Mouse (Mus musculus): ENCODE data around the gene Gzmm.

The Gzmm gene

GRCm38 (mm10) chr10:79688720-79689119 is at the start of gene Gzmm:
TSS of gene Gzmm (plus strand) at chr10:79689020.
- DNase-seq (ENCODE audit: low spot score in 2 of 2) = no peak

- no peak for DNase-seq (ENCODE audit: low spot score in 2 of 2)
Measured at GRCm38 (mm10) chr10:79645711-79646110, 43.1 kb upstream of the Gzmm start, which contains the start of gene Odf3l2. TSS of gene Odf3l2 (minus strand) at chr10:79645738.

GRCm38 (mm10) chr10:79649070-79649751 is 39.6 kb upstream of the Gzmm start:
- peak in 1 of 2 experiments; percentile 76 for DNase-seq (ENCODE audit: low spot score in 2 of 2)

GRCm38 (mm10) chr10:79652789-79653188 is 36.0 kb upstream of the Gzmm start:
- no peak for DNase-seq (ENCODE audit: low spot score in 2 of 2)

GRCm38 (mm10) chr10:79654946-79655395 is 33.8 kb upstream of the Gzmm start:
- peak in 1 of 2 experiments; percentile 74 for DNase-seq (ENCODE audit: low spot score in 2 of 2)

DNA sequence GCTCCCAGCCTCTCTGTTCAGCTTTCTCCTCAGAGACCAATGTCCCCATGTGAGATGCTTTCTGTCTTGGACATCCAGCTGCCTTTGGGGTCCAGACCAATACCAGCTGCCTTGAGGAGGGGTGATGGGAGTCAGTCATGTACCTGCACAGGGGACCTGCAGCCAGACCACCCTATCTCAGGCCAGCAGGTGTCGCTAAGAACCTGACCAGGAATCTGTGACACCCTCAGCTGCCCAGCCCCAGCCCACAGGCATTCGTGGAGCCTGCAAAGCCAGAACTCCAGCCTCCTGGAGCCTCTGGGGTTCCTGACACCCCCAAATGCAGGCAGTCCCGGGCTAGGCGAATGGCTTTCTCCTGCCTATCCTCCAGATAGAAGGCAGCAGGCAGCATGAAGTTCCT is 30.0 kb upstream of the Gzmm start:
- no peak for DNase-seq (ENCODE audit: low spot score in 2 of 2)

DNA sequence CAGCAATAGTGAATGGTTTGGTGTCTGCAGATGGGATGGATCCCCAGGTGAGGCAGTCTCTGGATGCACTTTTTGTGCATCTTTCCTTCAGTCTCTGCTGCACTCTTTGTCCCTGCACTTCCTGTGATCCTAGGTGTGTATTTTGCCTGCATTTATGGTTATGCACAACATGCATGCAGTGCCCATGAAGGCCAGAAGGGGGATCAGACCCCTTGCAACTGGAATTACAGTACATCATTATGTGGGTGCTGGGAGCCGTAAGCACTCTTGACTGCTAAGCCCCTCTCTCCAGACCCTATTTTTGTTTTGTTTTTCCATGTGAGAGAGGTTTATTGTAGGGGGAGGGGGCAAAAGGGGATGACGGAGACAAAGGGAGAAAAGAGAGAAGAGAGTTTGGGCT is 28.5 kb upstream of the Gzmm start:
- DNase-seq (ENCODE audit: low spot score in 2 of 2) = no peak

GRCm38 (mm10) chr10:79661861-79662260 is 27.0 kb upstream of the Gzmm start:
- no peak for DNase-seq (ENCODE audit: low spot score in 2 of 2)

- DNase-seq (ENCODE audit: low spot score in 2 of 2) = peak in 1 of 2 experiments; percentile 63
Measured at GRCm38 (mm10) chr10:79664131-79664665, 24.6 kb upstream of the Gzmm start, which contains the start of gene Madcam1. TSS of gene Madcam1 (plus strand) at chr10:79664559.

DNA sequence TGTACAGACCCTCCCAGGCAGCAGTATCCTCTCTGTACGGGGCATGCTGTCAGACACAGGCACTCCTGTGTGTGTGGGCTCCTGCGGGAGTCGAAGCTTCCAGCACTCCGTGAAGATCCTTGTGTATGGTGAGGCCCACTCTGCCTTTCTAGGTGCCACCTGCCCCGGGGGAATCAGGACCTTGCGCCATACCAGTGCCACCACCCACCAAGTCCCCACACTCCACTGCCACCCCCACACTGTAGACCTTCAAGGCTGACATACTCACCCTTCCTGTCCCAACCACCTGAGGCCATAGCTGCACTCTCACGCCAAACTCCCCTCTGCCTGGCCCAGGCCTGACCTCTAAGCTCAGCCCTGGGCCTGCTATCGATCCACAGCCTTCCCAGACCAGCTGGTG is 23.8 kb upstream of the Gzmm start:
- no peak for DNase-seq (ENCODE audit: low spot score in 2 of 2)

DNA sequence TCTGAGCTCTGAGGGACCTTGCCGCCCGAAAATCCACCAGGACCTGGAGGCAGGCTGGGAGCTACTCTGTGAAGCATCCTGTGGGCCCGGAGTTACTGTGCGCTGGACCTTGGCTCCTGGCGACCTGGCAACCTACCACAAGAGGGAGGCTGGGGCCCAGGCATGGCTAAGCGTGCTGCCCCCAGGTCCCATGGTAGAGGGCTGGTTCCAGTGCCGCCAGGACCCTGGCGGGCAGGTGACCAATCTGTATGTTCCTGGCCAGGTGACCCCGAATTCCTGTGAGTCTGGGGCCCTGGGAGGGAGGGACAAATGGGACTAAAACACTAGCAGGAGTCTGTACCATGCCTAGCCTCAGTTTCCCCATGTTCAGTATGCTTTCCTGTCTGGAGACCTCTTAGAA is 22.3 kb upstream of the Gzmm start:
- DNase-seq (ENCODE audit: low spot score in 2 of 2) = no peak

- no peak for DNase-seq (ENCODE audit: low spot score in 2 of 2)
Measured at GRCm38 (mm10) chr10:79668076-79668475, 20.7 kb upstream of the Gzmm start.

DNA sequence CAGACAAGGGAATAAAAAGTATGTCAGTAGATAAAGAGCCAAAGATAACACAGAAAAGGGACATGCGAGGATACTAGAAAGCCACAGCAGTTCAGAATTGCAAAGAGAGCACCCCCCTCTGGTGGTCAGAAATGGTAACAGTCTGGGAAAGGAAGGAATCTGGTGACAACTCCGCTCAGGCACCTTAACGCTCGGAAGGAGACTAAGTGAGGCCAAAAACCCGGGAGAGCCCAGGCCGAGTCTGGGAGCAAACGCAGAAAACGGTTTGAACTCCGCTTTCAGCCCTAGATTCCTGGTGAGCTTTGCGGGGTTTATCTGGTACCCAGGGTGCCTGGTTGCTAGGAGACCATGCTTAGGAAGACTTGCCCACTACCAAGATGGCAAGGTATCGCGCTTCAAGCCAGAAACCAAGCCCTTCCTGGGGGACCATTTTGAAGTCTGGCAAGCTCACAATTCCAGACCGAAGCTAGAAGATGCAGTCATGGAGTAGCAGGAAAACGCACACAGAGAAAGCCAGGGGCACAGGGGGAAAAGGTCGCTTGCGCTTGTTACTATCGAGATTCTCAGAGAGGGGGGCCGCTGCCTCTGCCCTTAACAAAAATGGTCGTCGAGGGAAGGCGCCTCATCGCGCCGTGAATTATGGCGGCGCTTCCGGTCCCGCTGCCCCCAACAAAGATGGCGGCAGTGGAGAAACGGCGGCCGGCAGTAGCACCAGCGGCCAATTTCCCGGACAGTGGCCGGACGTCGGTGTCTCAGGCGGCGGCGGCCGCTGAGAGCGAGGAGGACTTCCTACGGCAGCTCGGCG is 19.8 kb upstream of the Gzmm start, which contains the start of gene Tpgs1:
Gene Tpgs1 (plus strand): TSS at position 599 of the 805 bp plus-strand sequence.
- peak; percentile 89 to 92 for DNase-seq (ENCODE audit: low spot score in 2 of 2)

DNA sequence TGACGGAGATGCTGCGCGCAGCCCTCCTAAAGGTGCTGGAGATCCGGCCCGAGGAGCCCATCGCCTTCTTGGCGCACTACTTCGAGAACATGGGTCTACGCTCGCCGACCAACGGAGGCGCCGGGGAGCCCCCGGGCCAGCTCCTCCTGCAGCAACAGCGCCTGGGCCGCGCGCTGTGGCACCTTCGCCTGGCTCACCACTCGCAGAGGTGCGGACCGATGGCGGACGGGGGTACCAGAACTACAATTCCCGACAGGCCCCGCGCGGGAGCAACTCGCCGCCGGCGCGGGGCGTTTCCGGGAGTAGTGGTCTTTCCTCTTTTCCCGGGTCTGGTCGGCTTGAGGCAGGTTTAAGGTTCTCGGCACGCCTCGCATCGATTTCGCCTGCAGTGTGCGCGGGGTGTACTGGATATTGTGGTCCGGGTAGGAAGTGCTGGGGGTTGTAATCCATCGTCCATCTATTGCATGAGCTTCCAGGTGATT is 19.2 kb upstream of the Gzmm start:
- DNase-seq (ENCODE audit: low spot score in 2 of 2) = peak; percentile 72

GRCm38 (mm10) chr10:79670071-79670888 is 18.5 kb upstream of the Gzmm start:
- no peak for DNase-seq (ENCODE audit: low spot score in 2 of 2)

GRCm38 (mm10) chr10:79671396-79672087 is 17.3 kb upstream of the Gzmm start:
- DNase-seq (ENCODE audit: low spot score in 2 of 2) = no peak

- DNase-seq (ENCODE audit: low spot score in 2 of 2) = no peak
Measured at GRCm38 (mm10) chr10:79672088-79672455, 16.7 kb upstream of the Gzmm start.

DNA sequence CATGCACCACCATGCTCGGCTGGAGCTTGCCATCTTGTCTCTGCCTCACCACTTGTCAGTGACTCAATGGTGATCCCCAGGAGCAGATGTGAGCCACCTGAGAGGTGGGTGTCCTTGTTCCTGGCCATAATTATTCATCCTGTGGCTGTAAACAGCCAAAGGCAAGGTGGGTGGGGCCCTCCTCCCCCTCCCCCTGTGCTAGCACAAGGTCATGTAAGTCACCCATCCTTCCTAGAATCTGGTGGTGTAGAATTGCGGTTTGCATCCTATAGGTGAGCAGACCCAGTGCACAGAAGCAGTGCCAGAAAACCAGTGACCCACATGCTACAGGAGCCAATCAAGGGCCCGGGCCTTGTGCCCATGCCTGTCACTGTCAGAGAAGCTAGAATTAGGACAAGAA is 15.8 kb upstream of the Gzmm start:
- no peak for DNase-seq (ENCODE audit: low spot score in 2 of 2)

- no peak for DNase-seq (ENCODE audit: low spot score in 2 of 2)
Measured at GRCm38 (mm10) chr10:79675346-79676035, 13.3 kb upstream of the Gzmm start.

All from frontal cortex, postnatal 14 days (tissue).